Mouse (Mus musculus) cerebellum, adult 8-10 months (tissue): ENCODE measurements at regions not wholly inside any gene's neighbourhood (a gene's known extent, or its start where the extent isn't known, plus 50 kb on each side); places are given as distances from the start of the nearest gene placed in this dataset.

Experiments
- DNase-seq: peaks from one replicate; pipeline ENCODE4 v3.0.0; 2022

DNA sequence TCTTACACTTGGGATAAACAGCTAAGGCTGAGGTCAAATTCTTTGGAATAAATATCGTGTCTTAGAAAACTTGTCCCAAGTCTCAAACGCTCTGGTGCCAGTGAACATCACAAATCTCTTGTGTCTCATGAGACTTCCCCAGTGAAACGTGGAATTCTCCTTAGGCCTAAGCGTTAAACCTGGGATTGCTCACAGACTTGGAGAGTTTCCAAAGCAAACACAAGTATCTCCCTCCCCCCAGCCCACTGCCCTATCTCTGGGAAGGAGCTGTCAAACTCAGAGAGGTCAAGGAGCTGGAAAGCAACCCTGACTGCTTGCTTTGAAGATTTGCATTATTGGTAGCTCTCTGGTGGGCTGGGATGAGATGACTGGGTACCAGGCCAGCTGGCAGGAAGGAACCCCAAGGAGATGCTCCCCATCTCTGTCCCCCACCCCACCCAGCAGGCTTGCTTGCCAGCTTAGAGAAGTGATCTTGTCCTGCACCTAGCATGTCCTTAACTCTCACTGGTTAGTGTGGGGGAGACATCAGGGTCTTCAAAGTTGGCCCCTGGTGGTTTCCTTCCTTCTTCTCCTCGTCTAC is 219.1 kb downstream of the Fam43a start:
- no peak for DNase-seq

DNA sequence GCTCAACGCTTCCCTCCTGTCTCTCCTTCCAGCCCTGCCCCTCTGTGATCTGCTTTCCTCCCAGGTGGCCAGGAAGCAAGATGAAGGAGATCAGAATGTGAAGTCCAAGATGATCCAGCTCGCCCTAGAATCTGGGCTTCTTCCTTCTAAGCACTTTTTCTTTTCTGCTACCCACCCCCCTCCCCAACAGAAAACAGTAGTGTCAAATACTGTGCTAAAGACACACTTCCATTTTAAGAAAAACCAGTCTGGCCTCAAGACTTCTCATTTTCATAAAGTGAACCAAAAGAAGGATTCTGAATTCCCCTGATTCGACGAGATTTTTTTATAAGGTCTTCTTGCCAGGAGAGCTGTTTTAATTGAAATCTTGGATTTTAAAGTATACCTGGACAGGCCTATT is 219.8 kb downstream of the Fam43a start:
- DNase-seq, result no peak

DNA sequence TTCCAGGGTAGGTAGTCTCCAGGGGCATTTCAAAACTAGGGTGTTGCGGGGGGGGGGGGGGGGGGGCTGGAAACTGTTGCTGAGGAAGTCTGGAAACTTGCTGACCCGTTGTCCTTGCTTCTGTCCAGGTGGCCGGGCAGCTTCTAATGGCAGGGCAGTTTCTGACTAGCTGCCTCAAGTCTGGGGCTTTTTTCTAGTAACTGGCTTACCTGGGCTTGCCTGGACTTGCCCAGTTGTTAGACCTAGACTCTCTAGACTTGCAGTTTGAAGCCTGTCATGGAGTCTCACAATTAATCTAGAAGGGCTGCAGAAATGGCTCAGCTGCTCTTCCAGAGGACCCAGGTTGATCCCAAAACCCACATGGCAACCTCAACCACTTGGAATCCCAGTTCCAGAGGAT is 220.7 kb downstream of the Fam43a start:
- DNase-seq, result no peak

DNA sequence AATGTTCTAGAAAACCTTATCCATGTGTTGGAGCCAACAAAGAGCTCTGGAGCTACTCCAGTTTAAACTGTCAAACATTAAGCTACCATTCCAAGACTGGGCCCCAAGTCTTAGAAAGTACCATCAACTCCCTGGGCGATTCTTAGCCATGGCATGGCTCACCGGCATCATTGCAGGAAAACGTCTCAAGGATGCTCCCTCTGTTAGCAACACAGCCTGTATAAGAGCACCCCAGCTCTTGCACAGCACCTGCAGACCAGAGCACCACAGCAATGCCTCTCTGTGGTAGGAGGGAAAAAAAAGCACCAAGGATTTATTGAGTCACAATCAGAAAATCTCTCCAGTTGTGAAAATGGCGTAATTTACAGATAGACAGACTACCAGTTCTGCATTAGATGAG is 221.2 kb downstream of the Fam43a start:
- no peak for DNase-seq

DNA sequence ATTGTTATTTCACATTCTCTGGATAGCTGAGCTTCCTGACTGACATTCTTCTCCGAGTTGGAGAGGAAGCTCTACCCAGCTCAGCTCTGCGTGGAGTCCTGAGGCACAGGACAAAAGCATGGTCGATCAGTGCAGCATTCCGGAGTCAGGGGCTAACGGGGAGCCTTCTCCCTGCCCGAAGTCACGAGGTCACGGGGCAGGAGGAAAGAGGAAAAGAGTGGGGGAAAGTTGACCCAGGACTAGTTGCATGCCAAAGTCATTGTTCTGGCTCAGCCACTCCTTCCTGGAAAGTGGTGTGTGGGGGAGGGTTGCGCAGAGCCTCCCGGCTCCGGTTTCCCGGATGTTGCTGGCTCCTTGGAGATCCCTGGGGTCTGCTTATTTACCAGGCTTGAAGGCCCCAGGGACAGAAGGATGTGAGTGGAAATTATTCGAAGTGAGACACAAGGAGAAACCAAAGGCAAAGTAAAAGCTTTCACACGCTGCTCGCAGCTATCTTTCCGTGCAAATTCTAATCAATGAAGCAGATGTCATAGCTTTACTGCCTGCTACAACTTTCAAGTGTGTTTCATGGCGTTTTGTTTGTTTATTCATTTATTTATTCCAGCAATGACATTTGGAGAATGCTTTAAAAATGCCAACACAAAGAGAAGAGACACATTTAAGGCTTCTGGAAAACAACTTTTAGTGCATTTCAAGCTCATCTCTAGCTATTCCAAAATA is 221.8 kb downstream of the Fam43a start:
- DNase-seq, result no peak

DNA sequence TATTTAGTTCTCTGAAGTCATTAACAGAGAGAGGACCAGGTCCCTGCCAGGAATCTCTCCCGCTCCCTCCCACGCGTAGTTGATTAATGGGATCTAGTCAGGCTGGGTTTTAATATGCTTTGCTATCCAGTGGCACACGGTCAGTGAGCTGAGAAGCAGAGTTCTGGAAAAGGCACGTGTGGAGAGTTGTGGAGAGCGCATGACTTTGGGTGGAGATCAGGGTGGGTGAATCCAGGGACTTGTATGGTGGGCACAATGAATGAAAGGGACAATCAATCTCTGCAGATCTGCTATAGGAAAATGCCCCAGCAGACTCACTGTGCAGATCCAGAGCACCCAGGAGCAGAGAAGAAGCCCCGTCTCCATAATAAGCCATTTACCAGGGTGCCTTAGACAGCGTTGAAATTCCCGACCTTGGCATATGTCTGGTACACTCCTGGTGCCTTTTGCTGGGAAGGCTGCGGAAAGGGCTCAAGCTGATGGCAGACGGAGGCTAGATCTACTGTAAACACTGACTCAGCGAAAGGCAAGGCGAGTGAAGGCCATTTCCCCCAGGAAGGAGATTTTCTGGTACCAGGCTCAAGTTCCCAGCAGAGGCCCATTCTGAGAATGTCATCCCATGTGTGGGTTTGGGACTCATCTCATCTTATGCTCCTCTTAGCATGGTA is 222.5 kb downstream of the Fam43a start:
- DNase-seq, result no peak

DNA sequence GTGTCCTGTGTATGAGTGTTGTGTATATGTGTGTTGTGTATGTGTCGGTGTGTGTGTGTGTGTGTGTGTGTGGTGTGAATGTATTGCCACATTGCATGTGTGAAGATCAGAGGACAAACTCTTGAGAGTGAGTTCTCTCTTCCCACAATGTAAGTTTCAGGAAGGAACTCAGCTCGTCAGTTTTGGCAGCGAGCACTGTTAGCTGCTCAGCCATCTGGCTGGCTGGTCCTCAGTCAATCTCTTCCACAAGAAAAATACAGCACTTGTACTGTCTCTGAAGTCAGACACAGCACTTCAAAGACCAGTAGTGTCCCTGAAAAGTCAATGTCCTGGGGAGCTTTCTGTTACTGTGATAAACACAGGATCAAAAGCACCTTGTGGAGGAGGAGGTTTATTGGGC is 226.6 kb downstream of the Fam43a start:
- no peak for DNase-seq

DNA sequence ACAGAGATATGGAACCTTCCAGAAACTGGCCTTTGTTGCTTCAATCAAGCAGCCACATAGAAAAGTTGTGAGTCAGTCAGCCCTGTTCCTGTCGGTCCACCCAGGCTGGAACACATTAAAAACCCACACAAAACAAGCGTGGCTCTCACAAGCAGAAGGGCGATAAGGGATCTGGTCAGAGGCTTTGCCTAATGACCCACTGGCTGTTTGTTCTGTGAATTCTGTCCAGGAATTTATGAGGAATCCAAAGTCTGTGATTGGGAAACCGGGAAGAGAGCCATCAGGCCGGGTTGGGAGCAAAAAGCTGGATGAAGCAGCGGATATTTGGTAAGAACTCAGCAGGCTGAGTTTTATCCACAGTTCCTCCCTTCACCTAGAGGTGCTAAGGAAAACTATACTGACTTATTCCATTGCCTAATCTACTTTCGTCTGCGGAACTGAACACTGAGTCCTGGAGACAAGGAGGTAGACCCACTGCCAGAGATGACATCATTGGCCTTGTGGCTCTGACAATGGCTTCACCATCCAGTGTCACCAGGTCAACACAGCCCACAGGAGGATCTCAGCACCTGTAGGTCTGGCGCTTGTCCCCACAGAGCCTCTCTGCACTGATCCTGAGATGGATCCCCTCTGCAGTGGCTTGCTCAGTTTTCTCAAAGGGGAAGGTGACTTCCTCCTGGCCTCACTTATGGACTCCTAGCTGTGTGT is 228.5 kb downstream of the Fam43a start:
- DNase-seq, result no peak

DNA sequence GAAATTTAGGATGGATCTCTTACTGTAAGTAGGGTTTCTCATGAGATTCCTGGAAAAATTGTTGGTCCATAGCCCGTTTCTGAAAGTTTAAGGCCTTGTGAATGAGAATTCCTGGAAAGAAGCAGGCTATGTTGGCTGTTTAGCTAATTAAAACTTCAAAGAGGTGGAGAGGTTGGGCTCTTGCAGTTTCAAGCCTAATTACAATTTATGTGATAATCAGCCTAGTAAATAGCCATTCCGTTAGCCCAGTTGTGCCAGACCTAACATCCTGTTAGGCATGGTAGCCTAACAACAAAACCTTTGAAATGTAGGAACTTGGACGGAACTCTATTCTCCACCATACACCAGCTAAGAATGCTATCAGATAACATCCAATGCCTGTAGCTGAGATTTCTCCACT is 235.0 kb downstream of the Fam43a start:
- DNase-seq, result no peak

DNA sequence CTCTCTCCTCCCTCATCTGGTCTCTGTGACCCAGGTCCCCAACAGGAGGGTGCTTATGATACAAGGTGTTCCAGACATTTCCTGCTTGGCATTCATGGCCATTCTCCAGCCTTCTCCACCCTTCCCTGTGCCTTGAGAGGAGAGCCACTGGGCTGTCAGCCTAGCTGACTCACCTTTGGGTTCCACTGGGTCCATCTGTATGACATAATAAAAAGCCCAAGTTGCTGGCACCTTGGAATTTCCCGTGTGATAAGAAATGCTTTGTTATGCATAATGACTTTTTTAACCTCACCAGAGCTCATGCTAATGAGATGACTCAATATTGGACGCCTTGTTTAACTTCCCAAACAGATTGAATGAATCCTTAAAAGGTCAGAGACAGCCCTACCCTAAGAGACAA is 236.2 kb downstream of the Fam43a start:
- DNase-seq, result no peak

DNA sequence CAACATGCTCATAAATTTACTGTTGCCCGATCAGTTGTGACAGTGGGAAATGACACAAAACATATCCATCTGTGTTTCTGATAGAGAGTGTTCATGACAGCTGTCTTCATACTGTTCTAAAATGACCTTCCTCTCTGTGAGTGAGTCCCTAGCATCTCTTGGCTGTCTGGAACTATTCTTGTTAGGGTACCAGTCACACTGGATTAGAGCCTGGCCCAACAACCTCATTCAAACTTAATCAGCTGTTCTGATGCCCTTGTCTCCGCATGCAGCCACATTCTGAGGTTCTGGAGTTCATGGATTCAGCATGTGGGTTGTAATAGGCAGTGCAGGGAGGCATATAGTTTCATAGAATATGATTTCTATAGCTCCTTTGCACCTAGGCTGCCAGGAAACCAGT is 238.4 kb downstream of the Xxylt1 start:
- DNase-seq, result no peak

DNA sequence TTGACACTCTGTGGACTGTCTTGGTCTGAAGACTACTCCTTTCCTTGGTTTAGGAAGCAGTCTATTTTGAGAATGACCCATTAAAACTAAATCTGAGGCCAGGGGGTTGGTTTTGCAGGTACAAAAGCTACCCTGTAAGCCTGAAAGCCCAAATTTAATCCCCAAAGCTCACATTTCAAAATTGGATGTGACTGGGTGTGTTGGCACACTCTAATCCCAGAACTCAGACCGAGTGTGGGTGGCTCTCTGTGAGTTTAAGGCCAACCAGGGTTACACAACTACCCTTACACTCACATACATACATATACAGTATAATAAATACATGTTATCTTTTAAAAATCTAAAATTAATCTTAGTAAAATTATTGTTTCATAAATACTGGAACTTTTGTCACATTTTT is 228.6 kb downstream of the Xxylt1 start:
- no peak for DNase-seq

DNA sequence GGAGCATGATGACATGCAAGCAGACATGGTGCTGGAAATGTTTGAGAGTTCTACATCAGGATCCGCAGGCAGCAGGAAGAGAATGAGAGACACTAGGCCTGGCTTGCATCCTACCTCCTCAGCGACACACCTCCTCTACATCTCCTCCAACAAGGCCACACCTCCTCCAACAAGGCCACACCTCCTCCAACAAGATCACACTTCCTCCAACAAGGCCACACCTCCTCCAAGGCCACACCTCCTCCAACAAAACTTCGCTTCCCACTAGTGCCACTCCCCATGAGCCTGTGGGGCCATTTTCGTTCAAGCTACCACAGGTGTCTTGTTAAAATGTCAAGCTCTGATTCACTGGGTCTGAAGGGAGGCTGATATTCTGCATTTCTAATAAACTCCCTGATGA is 226.5 kb downstream of the Xxylt1 start:
- DNase-seq, result no peak

DNA sequence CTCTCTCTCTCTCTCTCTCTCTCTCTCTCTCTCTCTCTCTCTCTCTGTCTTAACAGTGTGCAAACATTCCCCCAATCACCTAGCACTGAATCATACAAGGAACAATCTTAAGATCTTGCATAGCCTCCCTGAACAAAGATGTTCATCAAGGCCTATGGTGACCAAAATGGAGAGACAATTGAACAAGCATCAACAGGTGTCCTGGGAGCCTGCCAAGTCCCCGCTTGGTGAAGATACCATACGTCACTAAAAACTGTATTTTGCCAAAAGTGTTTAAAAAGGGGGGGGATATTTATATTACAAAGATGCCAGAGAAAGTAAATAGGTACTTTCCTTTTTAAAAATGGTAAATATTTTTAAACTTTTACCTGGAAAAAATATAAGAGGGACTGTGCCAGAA is 223.6 kb downstream of the Xxylt1 start:
- DNase-seq, result no peak

DNA sequence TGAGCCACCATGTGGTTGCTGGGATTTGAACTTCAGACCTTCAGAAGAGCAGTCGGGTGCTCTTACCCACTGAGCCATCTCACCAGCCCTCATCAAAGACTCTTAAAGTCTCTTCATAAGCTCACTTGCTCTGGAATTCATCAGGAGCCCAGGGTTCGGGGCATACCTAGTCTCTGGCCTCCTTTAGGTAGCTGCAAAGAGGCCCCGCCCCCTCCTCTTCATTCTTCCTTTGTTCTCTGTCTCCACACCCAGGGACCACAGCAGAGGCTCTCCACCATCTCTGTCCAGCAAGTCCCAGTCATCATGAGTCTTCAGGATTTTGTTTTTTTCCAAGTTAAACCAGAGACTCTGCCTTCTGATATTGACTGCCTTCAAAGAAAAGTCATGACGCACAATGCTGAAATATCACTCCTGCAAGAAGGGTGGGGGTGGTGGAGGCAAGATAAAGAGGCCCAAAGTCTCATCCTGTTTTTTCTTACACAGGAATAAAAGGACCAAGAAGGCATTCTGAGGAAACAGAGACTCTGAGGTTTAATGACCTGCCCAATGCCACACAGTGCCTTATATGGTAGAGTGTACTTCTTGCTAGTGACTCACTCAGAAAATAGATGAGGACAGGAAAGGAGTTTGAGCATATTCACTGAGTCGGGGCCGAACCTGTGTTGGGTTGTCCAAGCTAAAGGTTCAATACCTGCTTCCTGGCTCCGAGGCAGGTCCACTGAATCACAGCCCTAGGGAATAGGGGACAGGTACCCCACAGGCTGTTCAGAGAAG is 211.9 kb downstream of the Xxylt1 start:
- no peak for DNase-seq

DNA sequence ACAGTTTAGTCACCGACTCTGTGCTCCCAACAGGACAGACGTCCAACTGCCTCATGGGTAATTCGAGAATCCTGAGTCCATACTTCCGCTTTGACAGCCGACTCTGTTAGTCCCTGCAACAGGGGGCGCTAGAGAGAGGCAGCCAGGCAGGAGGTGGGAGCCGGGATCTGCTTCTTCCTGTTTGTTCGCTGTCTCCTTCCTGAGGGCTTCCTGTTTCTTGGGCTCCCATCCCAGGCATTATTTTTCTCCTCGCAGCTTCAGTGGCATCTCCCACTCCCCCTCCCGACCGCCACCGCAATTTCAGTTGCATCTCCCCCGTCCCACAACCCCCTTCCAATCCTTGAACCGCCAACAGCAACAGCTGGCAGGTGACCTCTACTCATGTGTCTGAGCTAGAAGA is 211.1 kb downstream of the Xxylt1 start:
- no peak for DNase-seq

DNA sequence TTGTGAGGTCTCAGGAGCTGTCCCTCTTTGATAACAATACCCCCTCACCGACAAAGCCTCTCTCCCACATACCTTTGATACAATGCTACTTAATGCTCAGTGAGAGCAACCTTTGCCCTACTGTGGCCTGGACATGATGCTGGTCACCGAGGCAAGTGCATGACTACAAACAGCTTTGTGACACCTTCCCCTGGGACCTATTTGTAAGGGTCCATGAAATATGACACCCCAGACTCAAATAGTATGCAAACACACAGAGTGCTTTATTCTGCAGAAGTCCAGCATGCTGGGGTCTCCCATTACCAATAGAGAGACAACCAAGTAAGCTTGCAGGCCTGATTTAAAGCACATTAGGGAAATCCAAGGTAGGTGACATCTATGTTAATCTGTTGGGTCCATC is 210.6 kb downstream of the Xxylt1 start:
- no peak for DNase-seq

DNA sequence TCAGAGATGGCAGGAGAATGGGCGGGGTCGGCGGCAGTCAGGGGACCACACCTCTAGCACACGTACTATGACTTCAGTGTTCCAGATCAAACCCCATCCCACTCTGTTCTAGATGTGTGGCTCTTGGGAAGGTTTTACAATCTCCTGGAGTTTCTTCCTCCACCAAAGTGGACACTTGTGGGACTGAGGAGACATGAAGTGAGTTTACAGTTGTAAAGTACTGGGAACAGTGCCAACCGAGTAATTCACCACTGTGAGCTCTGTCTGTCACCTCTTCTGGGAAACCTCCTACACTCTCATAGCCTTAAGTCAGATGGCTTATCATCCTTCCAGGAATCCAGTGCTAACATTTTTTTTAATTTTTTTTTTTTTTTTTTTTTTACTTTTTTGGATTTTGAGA is 209.1 kb downstream of the Xxylt1 start:
- DNase-seq, result no peak

DNA sequence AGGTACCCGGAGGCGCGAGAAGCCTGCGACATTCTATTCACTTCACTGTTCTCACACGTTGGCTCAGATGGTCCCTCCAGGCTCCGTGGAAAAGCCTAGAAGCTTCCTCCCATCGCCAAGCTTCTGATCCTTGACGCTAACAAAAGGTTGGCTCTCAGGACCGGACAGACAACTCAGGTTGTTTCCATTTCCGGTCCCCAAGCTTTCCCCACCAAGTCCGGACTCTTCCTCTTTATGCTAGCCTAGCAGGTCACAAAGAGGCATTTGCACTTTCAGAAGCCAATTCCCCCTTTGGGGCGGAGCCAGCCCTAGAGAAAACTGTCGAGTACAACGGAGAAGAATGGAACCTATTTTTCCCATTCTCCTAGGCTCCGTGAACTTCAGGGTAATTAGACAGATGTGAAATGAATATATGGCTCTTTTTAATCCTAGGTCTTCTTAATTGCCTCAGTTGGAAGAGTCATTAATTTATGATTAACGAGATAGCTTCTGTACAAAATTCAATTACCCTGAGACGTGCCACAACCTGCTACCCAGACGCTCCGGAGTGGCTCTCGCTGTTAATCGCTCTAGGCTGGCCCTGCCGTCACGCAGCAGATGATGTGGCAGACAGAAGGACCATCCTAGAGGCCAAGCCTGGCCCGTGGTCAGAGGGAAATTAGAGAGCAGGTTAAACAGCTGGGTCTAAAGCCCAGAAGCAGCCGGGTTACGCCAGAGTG is 207.6 kb downstream of the Xxylt1 start:
- DNase-seq, result no peak

DNA sequence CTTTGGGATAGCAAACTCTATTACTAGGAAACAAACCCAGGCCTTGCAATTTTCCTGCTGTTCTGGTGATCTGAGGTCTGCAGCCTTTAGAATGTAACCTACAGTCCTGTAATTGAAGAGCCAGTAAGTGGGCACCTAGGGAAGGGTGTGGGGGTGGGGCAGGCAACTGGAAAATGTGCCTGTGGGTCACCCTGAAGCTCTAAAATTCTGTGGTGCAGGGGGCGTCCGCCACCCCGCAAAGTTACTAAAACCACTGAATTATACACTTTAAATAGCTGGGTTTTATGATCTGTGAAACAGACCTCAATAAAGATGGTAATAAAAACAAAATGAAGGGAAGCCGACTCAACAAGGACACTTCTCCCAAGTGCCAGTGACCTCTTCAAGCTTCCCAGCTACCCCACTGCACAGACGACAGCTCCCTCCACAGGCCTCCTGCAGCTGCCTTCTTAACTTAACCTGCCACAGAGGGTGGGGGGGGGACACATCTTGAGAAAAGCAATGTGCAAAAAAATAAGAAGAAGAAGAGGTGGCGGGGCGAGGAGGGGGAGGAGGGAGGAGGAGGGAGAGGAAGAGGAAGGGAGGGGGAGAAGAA is 205.9 kb downstream of the Xxylt1 start:
- no peak for DNase-seq

DNA sequence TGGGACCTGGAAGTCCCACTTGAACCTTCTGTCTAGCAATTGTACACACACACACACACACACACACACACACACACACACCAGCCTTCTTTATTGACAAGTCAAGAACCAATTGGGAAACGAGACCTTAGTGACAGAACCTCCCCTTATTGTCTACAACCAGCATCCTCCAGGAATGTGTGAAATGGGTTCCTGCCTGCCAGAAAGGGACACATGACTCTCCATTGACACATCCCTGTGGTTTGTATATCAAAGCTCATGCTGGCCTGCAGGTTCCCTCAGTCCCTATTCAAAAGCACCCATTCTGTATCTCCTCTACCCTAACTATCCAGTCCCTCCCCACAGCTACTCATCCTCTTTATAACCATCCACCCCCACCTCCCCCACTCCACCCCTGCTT is 202.4 kb downstream of the Xxylt1 start:
- no peak for DNase-seq

DNA sequence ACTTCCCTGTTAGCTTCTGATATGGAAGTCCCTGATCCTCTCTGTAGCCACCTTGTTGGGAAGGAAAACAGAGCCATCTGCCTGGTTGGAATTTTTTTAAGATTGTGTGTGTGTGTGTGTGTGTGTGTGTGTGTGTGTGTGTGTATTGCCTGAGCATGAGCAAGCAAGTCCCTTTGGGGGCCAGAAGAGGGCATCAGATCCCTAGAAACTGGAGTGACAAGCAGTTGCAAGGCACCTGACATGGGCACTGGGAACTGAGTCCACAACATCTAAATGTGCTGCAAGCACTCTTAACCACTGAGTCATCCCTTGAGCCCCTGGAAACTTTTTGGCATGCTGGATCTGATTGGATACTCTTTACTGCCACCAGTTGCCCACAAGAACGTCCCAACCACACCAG is 201.4 kb downstream of the Xxylt1 start:
- DNase-seq, result no peak
